Mouse (Mus musculus) gastrocnemius, adult 18-20 months (tissue): ENCODE results near the gene Lao1. TPM values are rescaled to one million over a fixed set of nuclear protein-coding genes. Genes with fewer than 3 reads are reported as not detected.

Experiments
- DNase-seq: peaks from one replicate; pipeline ENCODE4 v3.0.0; 2021; ENCODE audit warnings: low spot score
- total RNA-seq, 2 experiments: library from RNA; stranded (reverse); gene quantifications; 2 replicates each; pipeline ENCODE4 v1.2.3; 2021

Lao1 gene
- total RNA-seq, 2 experiments from 2014 or later, result 0.19 to 0.50 TPM

DNA sequence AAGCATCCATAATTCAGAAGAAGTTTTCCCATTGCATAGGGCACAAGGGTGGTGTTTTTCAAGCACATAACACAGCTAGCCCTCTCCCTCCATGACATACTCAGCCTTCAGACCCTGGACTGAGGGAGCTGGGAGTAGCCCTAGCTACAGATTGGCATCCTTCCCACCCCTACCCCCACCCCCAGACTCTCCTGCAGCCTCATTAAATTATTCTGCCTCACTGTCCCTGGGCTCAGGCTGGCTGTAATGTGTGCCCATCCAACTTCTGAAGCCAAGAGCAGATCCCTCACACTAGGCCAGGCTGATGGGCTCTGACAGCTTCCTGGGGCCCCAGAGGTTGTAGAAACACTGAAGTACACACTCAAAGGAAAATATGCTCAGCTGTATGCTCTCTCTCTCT lies 53.6 kb downstream of the Lao1 start:
- DNase-seq, result no peak

- DNase-seq, result no peak
These were observed 54.2 kb downstream of the Lao1 start for GRCm38 (mm10) chr4:119015557-119015956.

GRCm38 (mm10) chr4:119017078-119017477 lies 55.7 kb downstream of the Lao1 start:
- no peak for DNase-seq

Other genes with a start within 250 kb of the Lao1 start
- not detected for gene Olfr1340, start 241.4 kb upstream of the Lao1 start, total RNA-seq
- not detected for gene Olfr1339, start 229.4 kb upstream of the Lao1 start, total RNA-seq
- gene Olfr1338, start 202.8 kb upstream of the Lao1 start, total RNA-seq, result not detected
- not detected for gene Olfr1337, start 179.0 kb upstream of the Lao1 start, total RNA-seq
- not detected for gene Olfr1335, start 151.6 kb upstream of the Lao1 start, total RNA-seq
- gene Olfr1333, start 125.3 kb upstream of the Lao1 start, total RNA-seq, result not detected
- gene Olfr1331, start 96.9 kb upstream of the Lao1 start, total RNA-seq, result not detected
- gene Olfr1330, start 73.0 kb upstream of the Lao1 start, total RNA-seq, result not detected
- gene Olfr1329, start 44.1 kb upstream of the Lao1 start, total RNA-seq, result not detected
- not detected for gene Olfr1328, start 23.0 kb upstream of the Lao1 start, total RNA-seq
- 1 to 10 TPM; 6.2 to 7.5 TPM for gene Slc2a1, start 147.1 kb downstream of the Lao1 start, total RNA-seq
- gene Zfp691, start 212.6 kb downstream of the Lao1 start, total RNA-seq, result 10 to 100 TPM; 18.5 TPM
- gene Ermap, start 228.4 kb downstream of the Lao1 start, total RNA-seq, result not detected
- 10 to 100 TPM in 1 of 2 experiments, 1 to 10 TPM in 1; 9.3 to 12.2 TPM for gene Svbp, start 233.7 kb downstream of the Lao1 start, total RNA-seq